ENCODE assay signal across 7 mouse cellular contexts in the genomic region with DNA sequence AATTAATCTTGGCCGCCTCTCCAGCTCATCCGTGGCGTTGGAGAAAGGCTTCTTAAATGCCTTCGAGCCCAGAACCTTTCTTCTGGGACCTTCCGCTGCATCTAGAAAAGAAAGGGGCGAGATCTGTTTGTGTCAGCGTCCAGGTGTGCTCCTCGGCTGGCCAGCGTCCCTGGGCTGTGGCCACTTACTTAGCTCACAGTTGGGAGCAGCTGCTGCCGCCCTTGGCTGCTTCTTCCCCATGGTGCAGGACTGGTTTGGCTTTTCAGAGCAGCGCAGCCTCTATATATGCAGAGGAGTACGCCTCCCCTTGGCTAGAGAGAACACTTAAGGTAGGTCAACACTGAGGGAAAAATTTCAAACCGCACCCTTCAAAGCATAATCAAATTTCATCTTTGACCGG. TPM values are rescaled to one million over a fixed set of nuclear protein-coding genes. Genes with fewer than 3 reads are reported as not detected.
A peak's percentile ranks its signal among the peaks of the same experiment; 100 is the strongest.
DNase-seq lines count a peak whose midpoint lies in the region; ATAC-seq and TF ChIP-seq lines count a peak whose summit lies in the region.

No protein-coding gene starts in this region.

- no peak overlapping the region for H3K27ac ChIP-seq in CH12.LX (ENCODE audit: insufficient read depth, low read depth)
- no peak overlapping the region for H3K27ac ChIP-seq in forebrain, embryonic 16.5 days (ENCODE audit: low read length)
- H3K27ac ChIP-seq in limb, embryonic 10.5 days, result peak overlapping the region; percentile 64
- no peak overlapping the region for H3K27ac ChIP-seq in midbrain, embryonic 10.5 days (replicated peaks)

- peak overlapping the region; percentile 2 to 40 (median 37) for H3K4me3 ChIP-seq in CH12.LX (replicated peaks in 1 of 3; ENCODE audit: low read depth in 2 of 3, low read length in 2 of 3, poor library complexity in 1 of 3)
- peak overlapping the region; percentile 88 for H3K4me3 ChIP-seq in forebrain, embryonic 16.5 days (replicated peaks; ENCODE audit: low read length)
- H3K4me3 ChIP-seq in limb, embryonic 10.5 days, result peak overlapping the region; percentile 99
- H3K4me3 ChIP-seq in midbrain, embryonic 10.5 days, result peak overlapping the region; percentile 88

- peak; percentile 13 to 18 for DNase-seq in B cell, adult 2 months
- DNase-seq in CH12.LX (ENCODE audit: extremely low read depth), result no peak
- peak; percentile 50 for DNase-seq in limb, embryonic 10.5 days (ENCODE audit: low spot score)
- DNase-seq in midbrain, embryonic 10.5 days (ENCODE audit: low spot score), result peak; percentile 37
- no peak for DNase-seq in layer of hippocampus, adult 8-10 months (ENCODE audit: low spot score in 2 of 2)
- no peak for DNase-seq in layer of hippocampus, postnatal 14 days (ENCODE audit: low spot score in 2 of 2)

- H3K4me2 ChIP-seq in CH12.LX (ENCODE audit: insufficient read depth, low read depth, poor library complexity, severe bottlenecking), result peak overlapping the region; percentile 98
- H3K4me2 ChIP-seq in forebrain, embryonic 16.5 days (ENCODE audit: low read length), result peak overlapping the region; percentile 74

- no peak for ATAC-seq in forebrain, embryonic 16.5 days

- TF ChIP-seq RAD21 in CH12.LX (IDR thresholded peaks at IDR 0.05; ENCODE audit: low read depth, low read length), result no peak; the same call in 1 of the 2 replicates

- no peak for TF ChIP-seq EP300 in CH12.LX (IDR thresholded peaks at IDR 0.05; ENCODE audit: low read length)

- no peaks in the 10 kb centered on the region for H3K79me2 ChIP-seq in CH12.LX (replicated peaks; ENCODE audit: control insufficient read depth, extremely low read depth, insufficient read depth, poor library complexity, severe bottlenecking)

- peaks cover 52% of the 10 kb centered on the region for H3K27me3 ChIP-seq in CH12.LX (replicated peaks)
- peaks cover 27% of the 10 kb centered on the region for H3K27me3 ChIP-seq in forebrain, embryonic 16.5 days (replicated peaks; ENCODE audit: control insufficient read depth, insufficient read depth, low read length)
- peaks cover 9% of the 10 kb centered on the region; the same call in 1 of the 2 replicates for H3K27me3 ChIP-seq in limb, embryonic 10.5 days (ENCODE audit: low read depth, poor library complexity, severe bottlenecking)
- peaks cover 35% of the 10 kb centered on the region for H3K27me3 ChIP-seq in midbrain, embryonic 10.5 days (ENCODE audit: low read depth, poor library complexity, severe bottlenecking)

- peaks cover 3 to 31% of the 10 kb centered on the region in 2 experiments; a peak in 3 of 4 replicates for H3K4me1 ChIP-seq in CH12.LX (ENCODE audit: control insufficient read depth in 1 of 2, insufficient read depth in 2 of 2)
- H3K4me1 ChIP-seq in forebrain, embryonic 16.5 days (replicated peaks; ENCODE audit: control insufficient read depth, insufficient read depth, low read length), result peaks cover 27% of the 10 kb centered on the region
- peaks cover 60% of the 10 kb centered on the region for H3K4me1 ChIP-seq in limb, embryonic 10.5 days
- peaks cover 44% of the 10 kb centered on the region for H3K4me1 ChIP-seq in midbrain, embryonic 10.5 days

- no peak overlapping the region for H3K9ac ChIP-seq in CH12.LX (ENCODE audit: insufficient read depth, low read depth)
- H3K9ac ChIP-seq in forebrain, embryonic 16.5 days (replicated peaks; ENCODE audit: low read depth, low read length), result no peak overlapping the region

- peaks cover 0 to 2% of the 10 kb centered on the region in 2 experiments for H3K36me3 ChIP-seq in CH12.LX (replicated peaks in 1 of 2; ENCODE audit: control insufficient read depth in 1 of 2, insufficient read depth in 1 of 2, low read length in 1 of 2)
- no peaks in the 10 kb centered on the region for H3K36me3 ChIP-seq in forebrain, embryonic 16.5 days (ENCODE audit: control insufficient read depth, insufficient read depth)
- H3K36me3 ChIP-seq in limb, embryonic 10.5 days, result no peaks in the 10 kb centered on the region
- H3K36me3 ChIP-seq in midbrain, embryonic 10.5 days, result no peaks in the 10 kb centered on the region

- no peak for TF ChIP-seq POLR2A in CH12.LX (IDR thresholded peaks at IDR 0.05; ENCODE audit: low read depth, low read length)

- dilution Hi-C loops in CH12.LX (cut with MboI; ENCODE audit: extremely low pct_ligation_motif_present, extremely low pct_unique_long_range_greater_than_20kb, low sequenced_read_pairs), result no loop called here

- no peaks in the 10 kb centered on the region for H3K9me3 ChIP-seq in CH12.LX (replicated peaks; ENCODE audit: low read length)
- H3K9me3 ChIP-seq in forebrain, embryonic 16.5 days (ENCODE audit: control insufficient read depth, low read length), result no peaks in the 10 kb centered on the region
- no peaks in the 10 kb centered on the region for H3K9me3 ChIP-seq in limb, embryonic 10.5 days (replicated peaks)
- no peaks in the 10 kb centered on the region for H3K9me3 ChIP-seq in midbrain, embryonic 10.5 days (replicated peaks)

- TF ChIP-seq CTCF in CH12.LX (conservative IDR thresholded peaks at IDR 0.05 in 1 of 2, IDR thresholded peaks at IDR 0.05 in 1 of 2; ENCODE audit: low read depth in 2 of 2, low read length in 2 of 2), result peak in 1 of 2 experiments; percentile 16; a peak in 2 of 4 replicates

- WGBS in forebrain, embryonic 16.5 days, result 2% methylated on average over 14 of the region's 14 CpGs
- 4% methylated on average over 14 of the region's 14 CpGs for WGBS in limb, embryonic 10.5 days
- 4% methylated on average over 14 of the region's 14 CpGs for WGBS in midbrain, embryonic 10.5 days

- in situ Hi-C loops in CH12.LX (cut with MboI; ENCODE audit: low pct_ligation_motif_present, low pct_unique_long_range_greater_than_20kb, low sequenced_read_pairs), result no loop called here

TF ChIP-seq in CH12.LX, 34 proteins besides CTCF, POLR2A, EP300 and RAD21 (continues in another document):
- no peak for TF ChIP-seq RCOR1 (conservative IDR thresholded peaks at IDR 0.05; ENCODE audit: low read depth, low read length)
- TF ChIP-seq BHLHE40 (IDR thresholded peaks at IDR 0.05; ENCODE audit: low read depth, low read length), result no peak
- no peak for TF ChIP-seq E2F4 (IDR thresholded peaks at IDR 0.05; ENCODE audit: insufficient replicate concordance, low read depth, low read length)
- TF ChIP-seq ZC3H11A (IDR thresholded peaks at IDR 0.05; ENCODE audit: low read depth, low read length), result no peak
- TF ChIP-seq HCFC1 (IDR thresholded peaks at IDR 0.05; ENCODE audit: low read depth, low read length), result no peak
- no peak for TF ChIP-seq NRF1 (IDR thresholded peaks at IDR 0.05; ENCODE audit: low read depth, low read length)
- TF ChIP-seq UBTF (IDR thresholded peaks at IDR 0.05; ENCODE audit: low read depth, low read length), result 0 out of 2 replicates have a peak, but pooled peaks have one; percentile 54
- 0 out of 2 replicates have a peak, but pooled peaks have one; percentile 33 for TF ChIP-seq TBP (conservative IDR thresholded peaks at IDR 0.05; ENCODE audit: low read depth, low read length)
- TF ChIP-seq KAT2A (IDR thresholded peaks at IDR 0.05; ENCODE audit: insufficient replicate concordance, low read length), result no peak
- TF ChIP-seq CHD1 (IDR thresholded peaks at IDR 0.05; ENCODE audit: low read depth, low read length), result no peak
- no peak for TF ChIP-seq SMC3 (IDR thresholded peaks at IDR 0.05; ENCODE audit: low read depth, low read length)
- TF ChIP-seq GABPA (IDR thresholded peaks at IDR 0.05; ENCODE audit: insufficient replicate concordance, low read depth, low read length), result no peak
- no peak for TF ChIP-seq ZMIZ1 (IDR thresholded peaks at IDR 0.05; ENCODE audit: low read depth, low read length)
- TF ChIP-seq MXI1 (IDR thresholded peaks at IDR 0.05; ENCODE audit: low read depth, low read length), result 0 out of 2 replicates have a peak, but pooled peaks have one; percentile 18

RNA-seq across cellular contexts. Expression of a gene that starts 1.0 kb away (rescaled TPM):
- total RNA-seq in CH12.LX (2012; rRNA removed), result 8.9 and 13.2 TPM in 2 replicates
- total RNA-seq in CH12.LX (2014; rRNA removed), result 11.7 and 13.0 TPM in 2 replicates
- 18.6 and 19.1 TPM in 2 replicates for polyA plus RNA-seq in CH12.LX (2012; ENCODE audit: insufficient read length, low read depth)
- polyA plus RNA-seq in forebrain, embryonic 16.5 days (2015; fragmentation: Nextera tagmentation; extraction: Ambion mirVana), result 20.3 and 28.2 TPM in 2 replicates
- 30.4 and 31.0 TPM in 2 replicates for polyA plus RNA-seq in limb, embryonic 10.5 days (2016; fragmentation: Nextera tagmentation; extraction: Ambion mirVana)
- 26.3 and 26.7 TPM in 2 replicates for polyA plus RNA-seq in midbrain, embryonic 10.5 days (2016; fragmentation: Nextera tagmentation; extraction: Ambion mirVana)
- total RNA-seq in layer of hippocampus, adult 8-10 months (2022), result 10 to 100 TPM; 54.1 to 68.5 (median 60.4) TPM
- 10 to 100 TPM; 61.4 to 65.1 TPM for total RNA-seq in layer of hippocampus, postnatal 14 days (2021)

RNA-seq across cellular contexts. Expression of a gene that starts 2.0 kb away (rescaled TPM):
- total RNA-seq in CH12.LX (2012; rRNA removed) (not detected in 2 replicates), CH12.LX (2014; rRNA removed) (not detected in 2 replicates)
- not detected in 2 replicates for polyA plus RNA-seq in CH12.LX (2012; ENCODE audit: insufficient read length, low read depth)
- polyA plus RNA-seq in forebrain, embryonic 16.5 days (2015; fragmentation: Nextera tagmentation; extraction: Ambion mirVana), result 0.09 TPM in 2 replicates
- 0.08 and 0.11 TPM in 2 replicates for polyA plus RNA-seq in limb, embryonic 10.5 days (2016; fragmentation: Nextera tagmentation; extraction: Ambion mirVana)
- polyA plus RNA-seq in midbrain, embryonic 10.5 days (2016; fragmentation: Nextera tagmentation; extraction: Ambion mirVana), result 0.04 TPM in 1 of 2 replicates, not detected in the other
- not detected for total RNA-seq in layer of hippocampus, adult 8-10 months (2022)
- not detected for total RNA-seq in layer of hippocampus, postnatal 14 days (2021)

RNA-seq across cellular contexts. Expression of a gene that starts 44.9 kb away (rescaled TPM):
- total RNA-seq in CH12.LX (2012; rRNA removed), result 30.3 and 39.0 TPM in 2 replicates
- total RNA-seq in CH12.LX (2014; rRNA removed), result 28.5 and 31.4 TPM in 2 replicates
- 44.0 and 51.3 TPM in 2 replicates for polyA plus RNA-seq in CH12.LX (2012; ENCODE audit: insufficient read length, low read depth)
- 52.4 and 58.7 TPM in 2 replicates for polyA plus RNA-seq in forebrain, embryonic 16.5 days (2015; fragmentation: Nextera tagmentation; extraction: Ambion mirVana)
- polyA plus RNA-seq in limb, embryonic 10.5 days (2016; fragmentation: Nextera tagmentation; extraction: Ambion mirVana), result 29.7 and 31.4 TPM in 2 replicates
- polyA plus RNA-seq in midbrain, embryonic 10.5 days (2016; fragmentation: Nextera tagmentation; extraction: Ambion mirVana), result 44.1 and 47.3 TPM in 2 replicates
- total RNA-seq in layer of hippocampus, adult 8-10 months (2022), result 10 to 100 TPM; 57.2 to 67.6 (median 62.7) TPM
- 10 to 100 TPM; 61.1 to 66.6 TPM for total RNA-seq in layer of hippocampus, postnatal 14 days (2021)

RNA-seq across cellular contexts. Expression of a gene that starts 59.6 kb away (rescaled TPM):
- not detected in 2 replicates for total RNA-seq in CH12.LX (2012; rRNA removed)
- not detected in 2 replicates for total RNA-seq in CH12.LX (2014; rRNA removed)
- not detected in 2 replicates for polyA plus RNA-seq in CH12.LX (2012; ENCODE audit: insufficient read length, low read depth)
- polyA plus RNA-seq in forebrain, embryonic 16.5 days (2015; fragmentation: Nextera tagmentation; extraction: Ambion mirVana), result not detected in 2 replicates
- 0.65 TPM in 1 of 2 replicates, not detected in the other for polyA plus RNA-seq in limb, embryonic 10.5 days (2016; fragmentation: Nextera tagmentation; extraction: Ambion mirVana)
- not detected in 2 replicates for polyA plus RNA-seq in midbrain, embryonic 10.5 days (2016; fragmentation: Nextera tagmentation; extraction: Ambion mirVana)
- not detected for total RNA-seq in layer of hippocampus, adult 8-10 months (2022)
- total RNA-seq in layer of hippocampus, postnatal 14 days (2021), result not detected

Comparison
In these comparisons a context has a peak if more than half of its experiments do, and no peak if none do; other contexts are left out.
1. DNase-seq: peak in B cell, adult 2 months (2 of 2), limb, embryonic 10.5 days (single experiment) and midbrain, embryonic 10.5 days (single experiment); none in CH12.LX (single experiment), layer of hippocampus, adult 8-10 months (0 of 2) and layer of hippocampus, postnatal 14 days (0 of 2).
2. H3K4me3 ChIP-seq: peak in every context shown above with its lines; median percentile 99 in limb, embryonic 10.5 days; 88 in forebrain, embryonic 16.5 days; 88 in midbrain, embryonic 10.5 days; 37 in CH12.LX.